Mouse (Mus musculus): ENCODE results near the gene Dgki.

The Dgki gene

DNA sequence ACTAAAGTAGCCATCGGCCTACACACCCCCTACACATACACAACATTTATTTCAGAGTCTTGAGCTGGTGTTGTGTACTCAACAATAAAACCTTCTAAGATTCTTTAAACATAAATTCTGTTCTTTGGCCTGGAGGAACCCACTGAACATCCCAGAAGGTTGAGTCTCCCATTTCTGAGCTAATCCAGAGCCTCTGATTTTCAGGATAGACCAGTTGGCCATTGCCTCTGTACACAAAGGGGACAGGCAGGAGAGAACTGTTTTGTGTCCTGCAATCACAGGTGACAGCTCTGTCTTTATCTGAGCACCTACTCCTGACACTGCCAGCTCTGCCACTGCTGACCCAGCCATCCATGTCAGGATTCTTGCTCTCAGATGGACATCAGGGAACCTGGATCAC, 8.8 kb downstream of the Dgki start:
- DNase-seq: no peak

- no peak for DNase-seq
These were observed 9.3 kb downstream of the Dgki start for GRCm38 (mm10) chr6:37290691-37291090.

DNA sequence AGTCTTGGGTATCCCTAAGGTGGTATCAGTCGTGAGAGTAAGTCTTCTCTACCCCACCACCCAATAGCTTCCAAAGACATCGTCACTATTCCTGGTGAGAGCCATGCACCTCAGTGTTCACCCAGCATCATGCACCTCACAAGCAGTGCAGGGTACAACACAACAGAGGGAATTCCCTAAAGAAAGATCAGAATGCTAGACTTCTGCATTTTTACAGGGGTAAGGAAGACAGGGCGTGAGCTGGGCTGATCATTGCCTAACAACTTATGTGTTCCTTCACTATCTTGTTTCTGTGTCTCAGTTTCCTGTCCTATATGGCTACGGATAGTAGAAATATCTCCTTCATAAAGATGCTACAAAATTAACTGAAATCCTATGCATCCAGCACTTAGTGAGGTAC, 13.8 kb downstream of the Dgki start:
- DNase-seq: no peak

GRCm38 (mm10) chr6:37284879-37285278, 15.1 kb downstream of the Dgki start:
- DNase-seq: no peak

- no peak for DNase-seq
These were observed 16.6 kb downstream of the Dgki start for GRCm38 (mm10) chr6:37283336-37283735.

GRCm38 (mm10) chr6:37282659-37283058, 17.3 kb downstream of the Dgki start:
- DNase-seq: no peak

- DNase-seq: no peak
These were observed 22.9 kb downstream of the Dgki start for GRCm38 (mm10) chr6:37276834-37277715.

DNA sequence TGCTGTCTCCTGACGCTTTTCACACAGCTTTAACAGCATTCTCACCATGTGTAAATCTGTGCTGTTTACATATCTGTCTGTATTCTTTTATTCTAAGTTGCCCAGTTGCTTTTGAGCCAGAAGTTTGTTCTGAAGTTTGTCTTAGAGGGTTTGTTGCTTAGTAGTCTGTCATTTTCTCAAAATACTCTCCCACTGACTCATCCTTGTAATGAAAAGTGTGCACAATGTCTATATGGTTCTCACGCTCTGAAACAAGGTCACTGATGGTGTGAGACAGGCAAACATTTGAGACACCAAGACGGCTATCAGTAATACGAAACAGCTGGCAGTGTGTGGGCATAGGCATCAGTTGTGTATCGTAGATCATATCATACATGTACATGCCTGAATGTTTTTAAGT, 23.8 kb downstream of the Dgki start:
- no peak for DNase-seq

DNA sequence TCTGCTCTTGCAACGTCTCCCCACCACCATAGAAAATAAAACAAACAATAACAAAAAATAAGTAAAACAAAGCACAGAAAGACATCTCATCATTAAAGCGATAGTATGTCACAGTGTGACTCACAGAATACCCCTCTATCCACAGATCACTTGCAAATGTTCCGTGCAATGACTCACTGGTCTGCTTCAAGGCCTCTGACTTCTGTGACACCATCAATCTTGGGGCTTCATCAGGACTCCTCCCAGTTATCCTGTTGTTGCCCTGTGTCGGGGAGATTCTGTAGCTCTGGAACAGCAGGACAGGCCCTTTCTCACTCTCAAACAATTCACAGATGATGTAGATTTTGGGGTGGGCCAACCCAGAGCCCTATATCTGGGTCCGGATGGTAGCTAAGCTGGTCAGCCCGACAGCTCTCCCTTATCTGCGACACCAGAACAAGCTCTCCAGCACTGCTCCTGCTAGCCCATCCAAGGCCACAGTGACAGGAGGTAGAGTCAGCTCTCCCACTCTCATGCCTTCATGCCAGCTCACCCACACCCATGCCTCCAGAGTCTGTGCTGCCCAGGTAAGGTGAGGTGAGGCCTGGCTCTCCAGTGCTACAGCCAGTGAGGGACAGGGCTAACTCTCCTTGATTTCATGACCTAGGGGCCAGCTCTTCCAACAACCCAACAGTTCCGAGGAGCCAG, 28.9 kb downstream of the Dgki start:
- no peak for DNase-seq

DNA sequence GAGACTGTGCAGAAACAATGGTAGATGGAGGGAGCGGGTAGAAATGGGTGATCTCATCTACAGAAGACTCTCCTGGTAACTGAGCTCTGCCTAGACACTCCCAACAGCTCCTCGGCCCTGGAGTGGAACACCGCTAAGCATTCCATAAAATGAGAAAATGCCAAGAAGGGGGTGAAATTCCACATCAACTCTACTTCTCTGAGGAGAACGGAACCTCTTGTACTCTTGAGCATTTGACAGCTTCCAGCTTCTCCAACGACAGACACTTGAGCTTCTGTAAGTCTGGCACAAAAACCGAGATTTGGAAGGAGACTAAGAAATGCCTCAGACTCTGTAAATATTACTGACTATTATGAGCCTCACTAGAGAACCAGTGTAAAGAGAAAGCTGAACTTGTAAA, 31.4 kb downstream of the Dgki start:
- no peak for DNase-seq

DNA sequence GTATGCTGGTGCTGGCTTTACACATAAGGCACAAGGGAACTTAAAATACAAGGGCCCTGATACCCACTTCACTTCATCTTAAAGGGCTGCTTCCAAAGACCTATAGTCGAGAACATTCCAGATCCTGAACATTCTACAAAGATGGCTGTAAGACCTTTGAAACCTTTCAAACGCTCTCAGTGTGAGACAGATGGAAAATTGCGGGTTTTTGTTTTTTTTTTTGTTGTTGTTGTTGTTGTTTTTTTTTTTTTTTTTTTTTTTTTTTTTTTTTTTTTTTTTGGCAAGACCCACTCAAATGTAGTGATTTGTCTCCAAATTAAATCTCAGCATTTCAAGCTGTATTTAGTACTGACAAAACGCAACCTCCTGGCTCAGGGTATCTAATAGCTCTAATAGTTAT, 32.0 kb downstream of the Dgki start:
- DNase-seq: no peak

- DNase-seq: no peak
These were observed 37.5 kb downstream of the Dgki start for GRCm38 (mm10) chr6:37262486-37262885.

GRCm38 (mm10) chr6:37261236-37261852, 38.6 kb downstream of the Dgki start:
- no peak for DNase-seq

DNA sequence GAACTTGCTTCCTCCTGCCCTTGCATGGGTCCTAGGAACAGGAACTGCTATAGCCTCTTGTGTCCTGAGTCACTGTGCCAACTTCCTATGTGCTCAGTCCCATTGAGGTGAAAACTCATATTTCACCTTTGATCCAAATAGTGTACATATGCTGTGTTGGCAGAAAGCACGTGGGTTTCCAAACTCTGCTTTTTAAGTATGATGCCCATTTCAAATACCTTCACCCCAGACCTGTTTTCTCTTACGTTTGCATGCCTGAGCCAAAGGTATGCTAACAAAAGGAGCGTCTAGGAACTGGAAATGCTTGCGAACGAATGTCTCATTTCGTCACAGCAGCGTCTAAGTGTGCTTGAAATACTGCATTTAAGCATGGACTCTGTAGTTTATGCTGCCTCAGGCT, 41.3 kb downstream of the Dgki start:
- no peak for DNase-seq

GRCm38 (mm10) chr6:37254144-37254543, 45.8 kb downstream of the Dgki start:
- DNase-seq: peak; percentile 28 to 60

GRCm38 (mm10) chr6:37252536-37252935, 47.4 kb downstream of the Dgki start:
- DNase-seq: no peak

DNA sequence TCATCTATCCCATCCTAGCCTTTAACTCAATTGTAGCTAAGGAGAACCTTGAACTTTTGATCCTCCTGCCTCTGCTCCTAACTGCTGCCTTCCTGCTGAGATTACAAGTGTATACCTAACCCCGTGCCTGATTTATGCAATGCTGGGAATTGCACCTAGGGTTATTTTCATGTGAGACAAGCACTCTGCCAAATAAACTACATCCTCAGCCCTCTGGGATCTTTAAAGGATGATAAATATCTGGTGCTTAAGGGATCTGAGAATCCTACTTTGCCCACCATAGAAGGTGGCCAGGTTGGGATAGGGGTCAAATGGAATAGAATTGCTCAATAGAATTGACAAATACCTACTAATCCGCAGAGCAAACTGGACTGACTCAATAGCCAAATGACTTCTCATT, 49.3 kb downstream of the Dgki start:
- DNase-seq: no peak

- DNase-seq: no peak
These were observed 54.2 kb downstream of the Dgki start for GRCm38 (mm10) chr6:37245757-37246156.

DNA sequence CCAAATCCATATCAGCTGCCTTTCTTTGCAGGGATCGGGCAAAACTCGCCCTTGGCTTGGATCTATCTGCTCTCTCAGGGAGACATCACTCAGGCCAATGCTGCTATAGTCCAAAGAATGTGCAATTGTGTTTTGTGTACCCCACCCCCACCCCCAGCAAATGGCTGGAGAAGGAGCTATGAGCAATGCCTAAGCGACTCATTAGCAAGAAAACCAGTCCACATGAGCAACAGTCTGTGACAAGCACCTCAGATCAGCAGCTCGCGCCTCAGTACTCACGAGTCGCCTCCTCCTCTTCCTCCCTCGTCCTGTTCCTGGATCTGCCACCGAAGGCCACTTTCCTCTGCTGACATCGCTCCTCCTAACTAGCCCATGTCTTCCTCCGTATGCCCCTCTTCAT, 55.9 kb downstream of the Dgki start:
- peak in 1 of 2 experiments; percentile 14 for DNase-seq

DNA sequence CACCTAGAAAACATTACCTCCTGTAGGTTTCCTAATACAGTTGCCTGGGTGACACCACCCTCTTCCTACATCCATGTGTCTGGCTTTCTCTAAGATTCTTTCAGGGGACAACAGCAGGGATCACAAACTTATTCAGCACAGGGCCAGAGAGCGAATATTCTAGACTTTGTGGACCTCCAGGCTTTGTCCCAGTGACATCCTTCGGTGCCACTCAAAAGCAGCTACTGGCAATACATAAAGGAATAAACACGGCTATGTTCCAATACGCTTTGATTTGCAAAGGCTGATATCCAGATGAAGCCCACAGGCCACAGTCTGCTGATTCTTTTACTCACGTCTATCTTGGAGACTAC, 57.2 kb downstream of the Dgki start:
- no peak for DNase-seq

- DNase-seq: no peak
These were observed 57.8 kb downstream of the Dgki start for GRCm38 (mm10) chr6:37242100-37242768.

- DNase-seq: no peak
These were observed 58.5 kb downstream of the Dgki start for GRCm38 (mm10) chr6:37241434-37241833.

DNA sequence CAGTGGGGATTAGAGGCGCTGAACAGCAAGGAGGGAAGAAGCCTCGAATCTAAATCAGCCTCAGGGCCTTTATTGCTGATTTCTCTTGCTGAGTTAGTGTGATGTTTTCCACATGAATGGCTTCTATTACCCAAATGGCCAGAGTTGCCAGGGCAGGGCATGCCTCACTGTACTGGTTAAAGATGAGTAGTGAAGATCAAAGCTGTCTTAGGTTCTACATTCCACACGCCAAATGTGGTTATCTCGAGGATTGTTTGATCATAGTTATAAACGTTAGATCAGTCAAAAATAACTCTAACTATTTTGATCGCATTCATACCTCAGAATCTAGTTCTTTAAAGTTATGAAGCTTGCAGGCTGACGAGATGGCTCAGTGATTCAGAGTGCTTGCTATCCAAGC, 59.8 kb downstream of the Dgki start:
- no peak for DNase-seq

Data from kidney, postnatal 4 days (tissue).